Mouse (Mus musculus) right cerebral cortex, postnatal 10 days (tissue): Measurements from ENCODE around the gene Gm10337.

ENCODE experiments used
- DNase-seq, 2 experiments: peaks; one replicate each; pipeline ENCODE4 v3.0.0; 2021; ENCODE audit warnings: low spot score in 2 of 2

Gm10337 gene

GRCm38 (mm10) chr15:102516728-102517404 lies 13.3 kb downstream of the Gm10337 start, which contains the start of gene Map3k12:
Map3k12 (minus strand) TSS chr15:102517064.
- DNase-seq = peak; percentile 87 to 88

GRCm38 (mm10) chr15:102517631-102517975 lies 14.1 kb downstream of the Gm10337 start:
- DNase-seq = no peak

DNA sequence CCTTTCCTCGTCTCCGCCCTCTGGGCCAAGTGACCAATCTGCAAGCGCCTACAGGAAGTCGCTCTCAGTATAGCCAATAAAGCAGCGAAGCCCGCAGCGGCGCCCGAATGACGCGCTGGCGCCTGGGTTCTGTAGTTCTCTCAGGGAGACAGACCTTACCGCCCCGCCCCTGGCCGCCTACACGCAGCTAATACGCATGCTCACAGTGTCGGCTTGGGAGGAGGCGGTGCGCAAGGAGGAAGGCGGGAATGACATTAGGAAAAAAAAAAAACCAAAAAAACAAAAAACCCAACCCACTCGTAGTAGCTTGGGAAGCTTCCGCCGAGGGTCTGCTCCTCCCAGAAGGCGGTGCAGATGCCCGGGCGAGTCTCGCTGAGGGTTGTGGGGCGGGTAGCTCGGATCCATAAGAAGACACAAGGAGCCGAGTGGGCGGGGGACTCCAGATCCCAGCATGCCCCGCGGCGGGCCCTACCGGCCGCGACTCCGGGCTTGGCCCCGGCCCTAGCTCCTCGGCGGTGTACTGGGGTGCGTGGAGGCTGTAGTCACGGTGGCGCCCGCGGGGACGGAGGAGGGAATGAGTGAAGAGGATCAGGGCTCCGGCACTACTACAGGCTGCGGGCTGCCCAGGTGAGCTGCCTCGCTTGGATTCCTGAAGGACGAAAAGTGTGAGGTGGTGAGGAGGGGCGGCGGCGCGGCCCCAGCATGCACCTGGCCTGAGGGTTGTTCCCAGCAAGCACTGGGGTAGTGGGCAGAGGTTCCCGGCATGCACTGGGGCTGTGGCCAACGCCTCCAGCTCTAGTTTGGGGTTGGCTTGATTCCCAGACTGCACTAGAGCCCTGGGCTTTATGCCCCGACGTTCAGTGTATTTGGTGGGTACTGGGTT lies 14.7 kb downstream of the Gm10337 start, which contains the start of gene Tarbp2:
TSS of gene Tarbp2 (plus strand) at position 217 of the 883 bp plus-strand sequence.
- peak; percentile 100 for DNase-seq

DNA sequence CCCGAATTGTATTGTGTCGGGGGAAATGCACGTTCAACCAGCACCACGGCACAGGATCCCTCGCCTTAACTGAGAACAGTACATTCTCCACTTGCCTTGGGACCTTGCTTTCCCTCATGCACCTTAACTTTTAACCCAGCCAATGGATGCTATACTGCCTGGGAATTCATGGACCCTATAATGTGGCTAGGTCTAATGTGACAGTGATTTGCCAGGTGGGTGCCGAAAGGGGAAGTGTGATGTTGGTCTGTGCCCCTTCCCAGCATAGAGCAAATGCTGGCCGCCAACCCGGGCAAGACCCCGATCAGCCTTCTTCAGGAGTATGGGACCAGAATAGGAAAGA lies 15.3 kb downstream of the Gm10337 start:
- DNase-seq = no peak

DNA sequence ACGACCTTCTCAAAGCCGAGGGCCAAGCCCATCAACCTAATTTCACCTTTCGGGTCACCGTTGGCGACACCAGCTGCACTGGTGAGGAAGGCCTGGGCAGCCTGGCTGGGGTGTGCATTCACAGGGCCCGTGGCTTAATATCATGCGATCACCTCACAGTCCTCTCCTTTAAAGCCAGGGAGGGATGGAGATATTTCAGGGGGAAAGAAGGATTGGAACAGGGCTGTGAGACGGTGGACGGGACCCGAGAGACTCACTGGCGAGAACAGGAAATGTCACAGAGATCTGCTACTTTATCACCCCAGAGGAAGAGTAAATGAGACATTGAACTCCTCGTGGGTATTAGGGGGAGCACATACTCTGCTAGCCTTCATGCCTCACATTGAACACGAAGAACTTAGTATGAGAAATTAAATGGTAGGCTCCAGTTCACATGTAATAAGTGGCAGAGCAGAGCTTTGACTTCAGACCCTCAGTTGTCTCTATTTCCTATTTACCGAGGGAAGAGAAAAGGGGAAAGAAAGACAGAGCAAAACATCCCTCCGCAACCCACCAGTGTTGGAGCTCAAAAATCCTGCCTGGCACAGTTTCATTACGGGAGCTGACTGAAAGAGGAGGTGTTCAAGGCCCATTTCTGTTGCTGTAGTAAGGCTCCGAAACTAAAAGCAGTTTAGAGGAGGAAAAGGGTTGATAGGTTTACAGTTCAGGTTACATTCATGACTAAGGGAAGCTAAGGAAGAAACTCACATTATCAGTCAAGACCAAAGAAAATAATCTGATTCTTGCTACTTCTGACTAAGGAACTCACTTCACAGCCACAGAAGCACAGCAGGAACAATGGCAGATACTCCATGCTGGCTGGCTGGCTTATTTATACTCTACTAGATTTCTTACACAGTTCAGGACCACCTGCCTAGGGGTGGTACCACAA lies 16.0 kb downstream of the Gm10337 start:
- no peak for DNase-seq

GRCm38 (mm10) chr15:102520416-102520815 lies 16.9 kb downstream of the Gm10337 start:
- DNase-seq = peak in 1 of 2 experiments; percentile 31

DNA sequence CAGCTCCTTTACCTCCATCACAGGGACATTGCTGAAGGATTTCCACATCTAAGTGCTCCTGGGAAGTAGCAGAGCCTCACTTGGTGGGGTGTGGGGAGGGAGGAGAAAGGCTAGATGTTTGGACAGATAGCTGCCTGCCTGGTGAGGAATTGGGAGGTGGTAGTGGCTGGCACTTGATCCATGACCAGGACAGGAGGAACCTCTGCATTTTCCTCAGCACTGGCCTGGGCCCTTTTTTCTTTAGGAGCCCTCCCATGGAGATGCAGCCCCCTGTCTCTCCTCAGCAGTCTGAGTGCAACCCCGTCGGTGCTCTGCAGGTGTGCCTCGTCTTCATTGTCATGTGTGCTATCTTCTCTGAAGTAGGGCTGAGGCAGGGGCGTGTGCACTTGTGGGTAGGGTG lies 18.0 kb downstream of the Gm10337 start:
- peak in 1 of 2 experiments; percentile 22 for DNase-seq

DNA sequence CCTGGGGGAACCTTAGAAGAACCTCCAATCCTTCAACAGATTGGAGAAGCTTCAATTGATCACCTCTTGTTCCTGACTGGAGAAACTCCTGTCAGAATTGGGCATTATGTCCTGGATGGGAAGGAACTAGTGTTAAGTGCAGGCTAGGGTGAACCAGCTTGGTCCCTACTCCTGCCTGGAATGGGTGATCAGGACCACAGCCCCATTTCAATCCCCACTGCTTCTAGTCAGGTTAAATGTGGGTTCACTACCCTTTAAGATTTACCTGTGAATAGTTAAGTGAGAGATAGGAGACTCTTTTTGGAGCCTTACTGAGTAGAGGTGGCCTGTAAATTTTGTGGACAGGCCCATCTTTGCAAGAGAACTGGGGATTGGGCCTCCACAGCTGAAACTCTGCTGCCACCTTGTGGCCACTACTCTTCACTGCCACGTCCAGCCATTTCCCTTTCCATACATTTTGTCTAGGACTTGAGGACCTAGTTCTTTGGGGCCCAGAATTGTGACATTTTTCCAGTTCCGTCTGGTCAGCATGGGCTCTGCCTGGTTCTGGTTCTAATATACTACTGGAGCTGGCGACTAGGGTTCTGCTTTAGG lies 21.5 kb downstream of the Gm10337 start, which contains the start of gene Npff:
TSS of gene Npff (minus strand) at position 51 of the 594 bp plus-strand sequence.
- DNase-seq = peak; percentile 81 to 85

- DNase-seq = peak in 1 of 2 experiments; percentile 9
Measured at GRCm38 (mm10) chr15:102526111-102527002, 22.8 kb downstream of the Gm10337 start.

DNA sequence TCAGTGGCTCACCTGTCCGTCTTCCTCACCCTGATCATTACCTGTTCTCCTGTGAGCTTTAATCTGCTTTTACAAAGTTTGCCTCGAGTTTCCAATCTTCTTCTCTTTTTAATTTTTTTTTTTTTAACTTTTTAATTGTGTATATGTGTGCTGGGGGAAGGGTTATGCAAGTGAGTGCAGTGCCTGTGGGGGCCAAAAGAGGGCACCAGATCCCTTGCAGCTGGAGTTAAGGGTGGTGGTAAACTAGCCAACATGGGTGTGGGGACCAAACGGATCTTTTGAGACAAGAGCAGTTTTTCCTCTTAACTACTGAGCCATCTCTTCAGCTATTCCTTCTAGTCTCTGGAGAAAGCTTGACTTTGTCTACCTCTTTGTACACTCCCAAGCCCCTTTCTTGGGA lies 24.4 kb downstream of the Gm10337 start:
- DNase-seq = peak in 1 of 2 experiments; percentile 13

DNA sequence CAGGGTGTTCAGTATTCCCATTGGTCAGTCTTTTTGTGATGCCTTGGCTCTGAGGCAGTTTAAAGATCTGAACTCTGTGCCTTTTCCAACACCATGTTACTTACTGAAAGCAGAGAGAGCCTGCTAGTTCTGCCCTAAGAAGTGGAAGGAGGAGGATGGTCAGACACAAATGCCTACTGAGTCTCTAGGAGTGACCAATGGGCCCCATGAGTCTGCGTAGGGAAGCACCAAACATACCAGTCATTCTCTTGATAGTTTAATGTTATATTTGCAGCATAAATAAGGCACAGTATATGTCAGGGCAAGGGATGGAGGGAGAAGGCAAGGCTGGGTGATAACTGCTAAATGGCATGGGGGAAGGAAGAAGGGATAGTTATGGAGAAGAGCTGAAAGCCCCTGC lies 24.9 kb downstream of the Gm10337 start:
- DNase-seq = no peak

GRCm38 (mm10) chr15:102530566-102530965 lies 27.0 kb downstream of the Gm10337 start:
- no peak for DNase-seq

- DNase-seq = no peak
Measured at GRCm38 (mm10) chr15:102531586-102531985, 28.1 kb downstream of the Gm10337 start.

DNA sequence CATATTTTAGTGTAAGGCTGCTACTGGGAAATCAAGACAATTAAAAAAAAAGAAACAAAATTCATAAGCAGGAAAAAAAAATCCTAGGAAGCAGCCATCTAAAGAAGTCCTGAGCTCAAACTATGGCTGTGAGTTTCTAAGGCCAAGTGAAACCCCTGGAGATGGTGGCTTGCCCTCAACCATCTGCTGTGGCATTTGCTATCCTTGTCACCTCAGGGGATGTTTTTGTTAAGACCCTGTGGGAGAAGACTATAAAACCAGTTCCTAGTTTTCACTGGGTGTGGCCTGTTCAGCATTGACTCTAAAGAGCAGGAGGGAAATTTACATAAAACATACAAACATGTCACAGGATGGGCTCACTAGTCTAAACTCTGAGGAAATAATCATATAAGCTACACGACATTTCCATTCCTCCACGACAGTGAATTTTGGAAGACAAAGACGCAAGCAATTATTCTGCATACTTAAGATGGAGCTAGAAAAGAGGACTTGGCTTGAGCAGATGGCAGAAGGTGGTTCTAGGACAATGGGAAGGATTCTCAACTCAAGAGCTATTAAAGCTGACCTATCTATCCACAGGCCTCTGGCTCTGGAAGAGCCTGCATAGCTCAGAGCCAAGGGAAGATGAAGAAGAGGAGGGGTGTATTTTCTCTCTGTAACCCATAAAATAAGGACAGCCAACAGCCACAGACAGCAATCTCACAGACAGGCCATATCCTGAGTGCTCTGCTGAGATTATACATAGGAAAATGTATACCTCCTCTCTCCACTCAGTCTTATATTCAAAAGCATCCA lies 28.8 kb downstream of the Gm10337 start:
- DNase-seq = no peak

GRCm38 (mm10) chr15:102533926-102534325 lies 30.4 kb downstream of the Gm10337 start:
- DNase-seq = no peak

DNA sequence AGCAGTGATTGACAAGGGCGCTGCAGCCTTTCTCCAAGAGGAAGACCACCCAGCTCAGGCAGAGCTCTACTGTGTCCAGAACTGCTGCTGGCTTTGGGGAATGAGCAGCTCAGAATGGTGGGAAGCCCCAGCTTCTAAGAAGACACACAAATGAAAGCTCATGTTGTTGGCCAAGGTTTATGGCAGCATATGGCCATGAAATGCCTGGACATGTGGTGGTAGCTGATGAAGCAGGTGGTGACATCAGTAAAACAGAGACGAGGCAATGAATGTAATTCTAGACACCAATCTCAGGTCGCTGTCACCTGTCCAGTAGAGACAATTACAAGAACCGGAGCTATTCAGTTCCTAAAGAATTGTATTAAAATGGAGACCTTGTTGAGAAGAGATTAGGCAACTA lies 41.3 kb downstream of the Gm10337 start:
- no peak for DNase-seq

DNA sequence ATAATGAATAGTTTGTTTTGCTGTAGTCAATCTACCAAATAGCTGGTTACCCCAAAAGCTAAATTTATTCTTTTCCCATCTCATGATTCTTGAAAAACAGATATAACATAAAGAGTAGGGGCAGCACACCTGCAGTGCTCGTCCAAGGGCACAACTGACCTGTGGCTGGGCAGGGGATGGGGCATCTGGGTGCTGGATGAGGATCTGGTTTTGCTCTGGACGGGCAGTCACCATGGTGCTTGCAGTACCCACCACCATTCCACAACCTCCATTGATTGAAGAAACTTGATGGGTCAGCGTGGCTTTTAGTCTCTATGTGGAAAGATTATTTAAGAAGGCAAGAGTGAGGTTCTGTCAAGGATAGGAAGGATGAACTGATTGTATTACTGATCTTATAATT lies 42.7 kb downstream of the Gm10337 start:
- DNase-seq = no peak

DNA sequence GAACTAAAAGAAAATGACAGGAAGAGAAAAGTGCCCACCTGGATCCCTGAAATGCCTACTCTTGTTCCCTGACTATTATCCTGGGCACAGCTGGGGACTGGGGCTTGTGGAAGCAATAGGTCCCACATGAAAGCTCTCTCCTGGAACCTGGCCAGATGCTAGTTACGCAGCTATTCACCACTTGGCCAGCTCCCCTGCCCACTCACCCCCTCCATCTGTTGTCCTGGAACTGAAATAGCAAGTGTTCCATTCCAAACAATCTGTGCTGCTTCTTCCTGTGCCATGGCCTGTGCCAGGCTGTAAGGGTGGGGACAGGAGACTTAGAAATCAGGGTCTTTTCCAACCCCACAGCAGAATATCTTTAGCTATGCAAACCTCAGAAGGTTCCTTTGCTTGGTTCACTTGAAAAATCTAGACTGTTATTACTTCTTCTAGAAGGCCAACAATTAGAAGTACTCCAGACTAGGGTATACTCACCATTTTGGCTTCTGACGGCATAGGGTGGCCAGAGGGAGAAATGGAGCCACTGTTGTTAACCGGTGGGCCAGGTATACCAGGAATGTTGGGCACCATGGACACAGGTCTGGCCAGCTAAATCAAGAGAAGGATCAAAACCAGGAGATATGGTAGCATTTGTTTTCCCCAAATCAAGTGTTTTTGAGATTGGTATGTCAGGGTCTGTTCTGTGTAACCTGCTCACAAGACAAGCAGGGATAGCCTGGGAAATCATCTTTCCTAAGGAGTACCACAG lies 43.3 kb downstream of the Gm10337 start:
- DNase-seq = peak; percentile 87 to 91

DNA sequence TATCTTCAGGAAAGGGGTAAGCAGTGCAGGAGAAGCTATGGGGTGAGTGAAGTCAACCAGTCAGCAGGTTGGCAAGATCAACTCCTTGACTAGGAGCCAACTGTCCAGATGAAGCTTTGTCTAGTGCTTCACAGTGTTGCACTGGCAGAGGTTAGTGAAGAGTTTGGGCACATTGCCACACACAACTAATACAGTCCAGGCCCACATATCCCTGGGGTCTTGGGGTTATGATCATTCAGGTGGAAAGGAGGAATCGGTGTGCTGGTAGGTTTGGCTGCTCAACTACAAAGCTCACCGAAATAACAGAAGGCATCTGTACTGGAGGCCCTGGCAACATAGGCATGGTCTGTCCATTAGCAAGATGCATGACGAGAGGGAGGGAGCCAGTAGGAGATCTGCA lies 44.0 kb downstream of the Gm10337 start:
- DNase-seq = no peak
